Mouse (Mus musculus): ENCODE data around the gene Ffar1.

DNA sequence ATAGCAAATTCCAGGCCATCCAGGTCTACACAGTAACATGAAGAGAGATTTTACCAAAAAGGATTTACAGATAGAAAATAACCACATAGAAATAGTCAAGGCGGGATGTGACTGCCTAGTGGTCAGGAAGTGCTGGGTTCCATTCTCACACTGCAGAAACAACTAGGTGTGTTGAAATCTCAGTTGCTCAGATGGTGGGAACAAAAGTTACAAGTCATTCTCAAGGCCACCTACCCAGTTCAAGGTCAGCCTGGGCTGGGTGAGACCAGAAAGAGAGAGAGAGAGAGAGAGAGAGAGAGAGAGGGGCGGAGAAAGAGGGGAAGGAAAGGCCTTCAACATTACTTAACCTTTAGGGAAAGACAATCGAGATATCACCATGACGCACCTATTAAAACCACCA lies 25.5 kb upstream of the Ffar1 start:
- TF ChIP-seq CTCF (IDR thresholded peaks at IDR 0.05; ENCODE audit: borderline replicate concordance, control insufficient read depth, extremely low read depth, insufficient read depth, low read length, poor library complexity) (no peak), POLR2A (IDR thresholded peaks at IDR 0.05; ENCODE audit: control insufficient read depth, extremely low read depth, insufficient read depth, low read length, poor library complexity) (no peak)
